Mouse (Mus musculus) lung, postnatal 14 days (tissue): Measurements from ENCODE around the gene Nrcam.
A peak's percentile ranks its signal among the peaks of the same experiment; 100 is the strongest.

Experiments
- DNase-seq: peaks from one replicate; pipeline ENCODE4 v3.0.0; 2021

Nrcam gene

GRCm38 (mm10) chr12:44524621-44525565, 196.2 kb downstream of the Nrcam start:
- DNase-seq: no peak

- no peak for DNase-seq
These were observed 199.8 kb downstream of the Nrcam start for GRCm38 (mm10) chr12:44528391-44529016.

- no peak for DNase-seq
These were observed 203.8 kb downstream of the Nrcam start for GRCm38 (mm10) chr12:44532337-44533113.

GRCm38 (mm10) chr12:44534100-44534633, 205.5 kb downstream of the Nrcam start:
- no peak for DNase-seq

- DNase-seq: no peak
These were observed 206.9 kb downstream of the Nrcam start for GRCm38 (mm10) chr12:44535623-44536022.

- DNase-seq: peak; percentile 87
These were observed 219.2 kb downstream of the Nrcam start for GRCm38 (mm10) chr12:44547721-44548369.

- no peak for DNase-seq
These were observed 219.8 kb downstream of the Nrcam start for GRCm38 (mm10) chr12:44548465-44548864.

- peak; percentile 11 for DNase-seq
These were observed 222.9 kb downstream of the Nrcam start for GRCm38 (mm10) chr12:44551614-44552013.

GRCm38 (mm10) chr12:44554051-44554450, 225.4 kb downstream of the Nrcam start:
- DNase-seq: no peak

GRCm38 (mm10) chr12:44554808-44555207, 226.1 kb downstream of the Nrcam start:
- no peak for DNase-seq

GRCm38 (mm10) chr12:44560002-44560401, 231.3 kb downstream of the Nrcam start:
- DNase-seq: no peak

GRCm38 (mm10) chr12:44570070-44570469, 241.4 kb downstream of the Nrcam start:
- DNase-seq: no peak

- no peak for DNase-seq
These were observed 244.0 kb downstream of the Nrcam start for GRCm38 (mm10) chr12:44572664-44573063.

GRCm38 (mm10) chr12:44574167-44574566, 245.5 kb downstream of the Nrcam start:
- no peak for DNase-seq

- peak; percentile 71 for DNase-seq
These were observed 272.9 kb downstream of the Nrcam start for GRCm38 (mm10) chr12:44601410-44602149.

- no peak for DNase-seq
These were observed 273.7 kb downstream of the Nrcam start for GRCm38 (mm10) chr12:44602269-44602957.

- DNase-seq: no peak
These were observed 274.3 kb downstream of the Nrcam start for GRCm38 (mm10) chr12:44602958-44603331.

- DNase-seq: no peak
These were observed 288.3 kb downstream of the Nrcam start for GRCm38 (mm10) chr12:44617001-44617421.

- DNase-seq: no peak
These were observed 288.8 kb downstream of the Nrcam start for GRCm38 (mm10) chr12:44617488-44617887.

- DNase-seq: no peak
These were observed 310.7 kb downstream of the Nrcam start for GRCm38 (mm10) chr12:44639341-44639921.

- no peak for DNase-seq
These were observed 311.9 kb downstream of the Nrcam start for GRCm38 (mm10) chr12:44640579-44640978.
